Mouse (Mus musculus) ZHBTc4 (cell line): ENCODE measurements around the gene Dhx16.

Source experiments
- DNase-seq: peaks from one replicate; pipeline ENCODE4 v3.0.0-alpha.2; 2011; ENCODE audit warnings: low read depth, low spot score

The Dhx16 gene

DNA sequence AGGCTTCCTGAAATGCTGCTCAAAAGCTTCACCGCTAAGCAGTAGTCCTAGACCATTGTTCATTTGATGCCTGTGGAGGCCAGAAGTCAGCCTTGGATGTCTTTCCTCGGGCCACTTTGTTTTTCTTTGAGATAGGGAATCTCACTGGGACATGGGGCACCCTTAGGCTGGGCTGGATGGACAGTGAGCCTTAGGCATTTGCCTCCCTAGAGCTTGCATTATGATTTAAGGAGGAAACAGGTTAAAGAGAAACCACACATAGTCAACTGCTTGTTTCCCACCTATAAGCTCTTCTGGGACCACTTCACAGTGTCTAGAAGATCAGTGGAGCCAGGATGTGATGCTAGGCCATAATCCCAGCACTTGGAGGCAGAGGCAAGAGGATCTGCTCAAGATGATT, 19.8 kb upstream of the Dhx16 start:
- DNase-seq: no peak

DNA sequence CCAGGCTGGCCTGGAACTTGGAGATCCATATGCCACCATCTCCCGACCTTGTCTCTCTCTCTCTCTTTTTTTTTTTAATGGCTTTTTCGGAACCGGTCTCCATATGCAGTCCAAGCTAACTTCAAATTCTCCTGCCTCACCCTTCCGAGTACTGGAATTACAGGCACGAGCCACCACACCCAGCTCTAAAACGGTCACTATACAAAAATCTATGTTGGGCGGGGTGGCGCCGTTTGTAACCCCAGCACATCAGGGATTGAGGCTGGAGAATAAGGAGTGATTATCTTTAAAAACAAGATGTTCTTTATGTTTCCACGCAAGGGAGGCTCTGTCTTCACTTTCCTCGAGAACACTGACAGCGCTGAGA, 18.8 kb upstream of the Dhx16 start:
- no peak for DNase-seq

DNA sequence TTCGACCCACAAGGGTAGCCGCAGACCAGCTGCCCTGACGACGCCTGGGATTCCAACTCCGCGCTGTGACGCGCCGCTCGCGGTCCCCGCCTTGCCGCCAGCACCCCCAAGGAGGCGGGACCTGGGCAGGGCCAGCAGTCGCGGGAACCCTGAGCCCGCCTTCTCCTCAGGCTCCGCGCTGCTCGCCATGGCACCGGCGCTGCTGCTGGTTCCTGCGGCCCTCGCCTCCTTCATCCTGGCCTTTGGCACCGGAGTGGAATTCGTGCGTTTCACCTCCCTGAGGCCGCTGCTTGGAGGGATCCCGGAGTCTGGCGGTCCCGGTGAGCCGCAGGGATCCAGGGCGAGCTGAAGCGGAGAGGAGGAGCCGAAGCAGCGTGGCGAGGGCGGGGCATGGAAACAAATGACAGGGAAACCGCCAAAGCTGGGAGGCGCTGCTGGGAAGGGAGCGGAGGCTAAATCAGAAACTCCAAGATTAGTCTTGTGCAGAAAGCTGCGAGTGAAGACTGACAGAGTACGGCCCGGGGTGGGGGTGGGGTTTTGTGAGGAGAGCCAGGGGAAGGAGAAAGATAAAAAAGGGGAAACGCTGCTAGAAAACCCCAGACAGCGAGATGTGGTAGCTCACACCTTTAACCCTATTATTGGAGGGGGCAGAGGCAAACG, 18.3 kb upstream of the Dhx16 start, which contains the start of gene Nrm:
Gene Nrm (plus strand): TSS at position 121 of the 660 bp plus-strand sequence.
- DNase-seq: peak; percentile 95

DNA sequence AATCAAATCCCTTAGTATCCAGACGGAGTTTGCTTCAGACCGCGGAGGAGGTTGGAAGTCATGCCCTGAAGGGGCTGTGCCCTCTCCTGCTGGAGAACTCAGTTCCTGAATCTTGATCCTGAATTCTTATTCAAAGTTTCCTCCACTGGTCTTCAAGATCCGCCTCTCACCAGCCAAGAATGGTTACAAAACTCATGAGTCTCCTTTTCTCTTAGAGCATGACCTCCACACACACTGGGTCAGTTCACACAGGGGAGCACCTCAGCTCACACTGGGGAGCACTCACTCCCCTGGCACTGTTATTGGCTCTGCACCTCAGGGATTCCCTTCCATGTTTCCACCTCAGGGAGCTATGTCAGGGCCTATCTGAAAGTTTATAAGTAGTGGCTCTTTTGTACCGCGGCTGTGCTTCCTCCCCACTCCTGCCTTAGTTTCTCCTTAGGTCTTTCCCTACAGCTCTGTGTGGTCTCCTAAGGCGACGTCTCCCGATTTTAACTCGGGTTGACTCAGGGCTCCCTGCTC, 14.7 kb upstream of the Dhx16 start:
- DNase-seq: peak; percentile 49

DNA sequence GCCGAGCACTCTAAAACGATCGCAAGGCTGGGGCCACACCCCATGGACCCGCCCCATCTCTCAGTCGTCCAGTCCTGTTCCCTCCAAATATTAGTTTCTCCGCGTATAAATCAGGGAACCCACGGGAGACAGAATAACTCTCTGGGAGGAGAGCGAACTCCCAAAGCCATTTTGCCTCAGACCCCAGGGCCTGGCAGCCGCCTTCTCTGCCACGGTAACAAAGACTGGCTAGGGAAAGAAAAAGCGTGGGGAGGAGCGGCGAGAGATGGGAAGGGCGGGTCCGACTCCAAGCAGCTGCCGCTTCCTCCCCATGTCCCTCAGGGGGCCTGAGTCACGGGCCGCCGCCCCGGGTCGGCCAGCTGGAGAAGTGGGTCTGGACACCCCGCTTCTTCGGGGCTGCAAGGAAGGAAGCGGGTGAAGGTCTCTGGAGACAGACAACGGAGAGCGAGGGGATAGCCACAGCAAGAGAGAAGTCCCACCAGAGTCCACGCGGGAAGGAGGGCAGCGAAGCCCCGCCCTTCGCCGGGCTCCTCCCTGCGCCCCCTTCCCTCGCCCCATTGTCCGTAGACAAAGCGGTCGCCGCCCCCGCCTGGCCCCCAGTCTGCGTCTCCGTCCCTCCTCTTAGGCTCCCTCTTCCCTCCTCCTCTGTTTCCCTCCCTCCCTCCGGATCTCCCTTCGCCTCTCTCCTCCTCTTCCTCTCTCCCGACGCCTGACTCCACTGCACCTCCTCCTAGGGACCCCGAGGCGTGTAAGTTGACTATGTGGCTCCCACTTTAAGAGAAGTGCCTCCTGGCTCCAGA, 13.9 kb upstream of the Dhx16 start, which contains the start of gene Ppp1r18:
Gene Ppp1r18 (plus strand): TSS at position 113 of the 800 bp plus-strand sequence.
- DNase-seq: peak; percentile 68

DNA sequence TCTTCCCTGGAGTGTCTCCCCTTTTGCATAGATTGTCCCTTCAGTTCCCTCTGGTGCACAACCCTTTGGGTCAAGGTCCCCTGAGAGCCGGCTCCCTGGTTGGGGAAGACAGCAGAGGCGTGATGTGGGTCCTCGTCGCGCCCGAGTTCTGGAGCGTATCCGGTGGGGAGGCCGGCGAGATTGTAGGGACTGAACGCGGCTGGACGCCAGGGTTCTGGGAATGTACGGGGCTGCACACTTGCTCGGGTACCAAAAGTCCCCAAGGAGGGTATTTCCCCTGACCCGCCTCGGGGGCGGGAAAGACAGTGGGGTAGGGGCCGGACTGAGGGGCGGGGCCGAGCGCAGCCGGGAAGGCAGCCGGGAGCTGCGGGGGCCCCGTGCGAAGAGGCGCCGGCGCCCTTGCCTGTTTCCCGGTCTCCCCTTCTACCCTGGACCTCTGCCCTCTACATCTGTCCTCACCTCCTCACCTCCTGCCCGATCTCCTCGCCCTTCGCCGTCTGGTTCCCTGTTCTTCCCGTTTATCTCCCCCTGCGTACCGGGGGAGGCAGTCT, 13.3 kb upstream of the Dhx16 start:
- peak; percentile 70 for DNase-seq

DNA sequence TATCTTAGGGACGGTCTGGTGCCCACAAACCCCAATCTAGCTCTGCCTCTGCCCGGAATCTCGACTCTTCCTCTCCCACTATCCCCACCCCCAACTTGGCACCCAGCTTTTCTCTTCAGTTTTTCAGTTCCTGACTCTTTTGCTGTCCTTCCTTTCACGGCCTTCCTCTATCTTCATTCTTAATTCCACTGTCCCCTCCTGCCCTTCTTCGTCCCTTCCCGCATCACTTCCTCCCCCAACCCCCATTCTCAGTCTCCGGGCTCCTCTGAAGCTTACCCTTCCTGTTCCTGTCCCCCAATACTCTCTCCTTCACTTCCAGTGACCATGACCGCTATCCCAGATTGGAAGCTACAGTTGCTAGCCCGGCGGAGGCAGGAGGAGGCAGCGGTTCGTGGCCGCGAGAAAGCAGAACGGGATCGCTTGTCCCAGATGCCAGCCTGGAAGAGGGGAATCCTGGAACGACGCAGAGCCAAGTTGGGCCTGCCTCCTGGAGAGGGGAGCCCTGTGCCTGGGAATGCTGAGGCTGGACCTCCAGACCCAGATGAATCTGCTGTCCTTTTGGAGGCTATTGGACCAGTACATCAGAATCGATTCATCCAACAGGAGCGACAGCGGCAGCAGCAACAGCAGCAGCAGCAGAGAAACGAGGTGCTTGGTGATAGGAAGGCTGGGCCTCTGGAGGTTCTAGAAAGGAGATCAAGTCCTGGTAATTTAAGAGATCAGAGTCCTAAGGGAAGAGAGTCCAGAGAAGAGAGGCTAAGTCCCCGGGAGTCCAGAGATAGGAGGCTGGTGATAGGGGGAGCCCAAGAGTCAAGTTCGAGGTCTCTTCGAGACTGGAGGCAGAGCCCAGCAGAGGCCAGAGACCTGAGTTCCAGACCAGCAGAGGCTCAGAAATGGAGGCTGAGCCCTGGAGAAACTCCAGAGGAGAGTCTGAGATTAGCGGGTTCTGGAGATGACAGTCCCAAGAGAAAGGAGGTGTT, 12.4 kb upstream of the Dhx16 start:
- peak; percentile 42 for DNase-seq

DNA sequence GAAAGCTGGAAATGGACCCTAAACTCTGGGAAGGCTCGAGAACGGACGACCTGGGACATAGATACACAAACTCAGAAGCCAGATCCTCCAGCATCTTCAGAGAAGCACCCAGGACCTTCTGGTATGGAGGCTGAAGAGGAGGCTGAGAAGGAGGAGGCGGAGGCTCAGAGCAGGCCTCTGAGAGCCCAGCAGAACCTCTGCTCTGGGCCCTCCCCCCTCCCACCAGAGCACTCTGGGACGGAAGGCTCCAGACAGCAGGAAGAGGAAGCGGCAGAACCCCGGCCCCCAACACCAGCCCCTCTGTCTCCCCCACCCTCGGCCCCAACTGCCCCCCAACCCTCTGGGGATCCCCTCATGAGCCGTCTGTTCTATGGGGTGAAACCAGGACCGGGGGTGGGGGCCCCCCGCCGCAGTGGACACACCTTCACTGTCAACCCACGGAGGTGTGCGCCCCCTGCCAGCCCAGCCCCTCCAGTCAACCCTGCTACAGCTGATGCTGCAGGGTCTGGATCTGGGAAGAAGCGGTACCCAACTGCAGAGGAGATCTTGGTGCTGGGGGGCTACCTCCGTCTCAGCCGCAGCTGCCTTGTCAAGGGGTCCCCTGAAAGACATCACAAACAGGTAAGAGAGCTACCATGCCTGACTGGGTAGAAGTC, 11.3 kb upstream of the Dhx16 start:
- no peak for DNase-seq

DNA sequence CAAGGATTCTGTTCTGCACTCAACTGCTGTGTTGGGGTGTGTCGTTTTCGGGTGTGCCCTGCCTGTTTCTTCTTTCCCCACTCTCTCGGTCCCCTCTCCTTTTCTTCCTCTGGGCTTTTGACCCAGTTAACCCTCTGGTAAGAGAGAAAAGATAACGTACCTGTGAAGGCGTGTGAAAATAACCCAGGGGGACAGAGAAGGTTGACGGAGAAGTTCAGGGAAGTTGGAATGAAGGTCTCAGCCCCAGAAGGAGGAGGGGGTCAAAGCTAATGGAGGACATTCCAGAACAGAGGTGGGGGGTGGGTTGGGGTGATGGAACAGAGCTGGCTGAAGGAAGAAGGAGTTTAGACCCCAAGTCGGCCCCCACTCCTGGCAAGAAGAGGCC, 10.7 kb upstream of the Dhx16 start:
- DNase-seq: no peak

DNA sequence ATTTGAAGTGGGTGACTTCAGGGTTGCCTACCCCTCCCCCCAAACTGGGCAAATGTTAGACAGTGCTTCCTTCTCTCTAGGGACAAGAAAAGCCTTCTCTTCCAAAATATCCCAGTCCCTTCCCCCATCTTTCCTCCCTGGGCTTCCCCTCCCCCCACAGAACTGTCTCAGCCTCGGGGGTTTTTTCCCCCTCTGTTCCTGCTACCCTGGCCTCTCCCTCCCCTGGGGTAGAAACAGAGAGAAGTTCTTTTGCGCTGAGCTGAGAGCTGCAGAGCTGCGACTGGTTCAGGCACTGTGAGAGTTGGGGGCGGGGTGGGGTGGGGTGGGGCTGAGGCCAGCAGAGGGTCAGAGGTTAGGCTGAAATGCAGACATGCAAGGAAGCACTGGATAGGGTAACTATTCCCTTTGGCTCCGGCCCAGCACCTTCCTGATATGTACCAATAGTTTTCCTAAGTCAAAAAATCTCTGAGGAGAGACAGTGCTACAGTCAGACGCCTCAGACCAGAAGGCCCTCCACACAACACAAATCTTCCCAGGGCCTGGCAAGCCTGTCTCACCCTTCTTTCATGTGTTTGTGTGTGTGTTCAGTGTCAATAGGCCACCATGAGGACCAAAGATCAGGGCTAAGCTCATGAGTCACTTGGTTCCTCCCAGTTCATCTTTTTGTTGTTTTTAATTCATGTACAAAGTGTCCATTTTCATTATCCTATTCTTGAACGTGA, 10.1 kb upstream of the Dhx16 start:
- peak; percentile 83 for DNase-seq

DNA sequence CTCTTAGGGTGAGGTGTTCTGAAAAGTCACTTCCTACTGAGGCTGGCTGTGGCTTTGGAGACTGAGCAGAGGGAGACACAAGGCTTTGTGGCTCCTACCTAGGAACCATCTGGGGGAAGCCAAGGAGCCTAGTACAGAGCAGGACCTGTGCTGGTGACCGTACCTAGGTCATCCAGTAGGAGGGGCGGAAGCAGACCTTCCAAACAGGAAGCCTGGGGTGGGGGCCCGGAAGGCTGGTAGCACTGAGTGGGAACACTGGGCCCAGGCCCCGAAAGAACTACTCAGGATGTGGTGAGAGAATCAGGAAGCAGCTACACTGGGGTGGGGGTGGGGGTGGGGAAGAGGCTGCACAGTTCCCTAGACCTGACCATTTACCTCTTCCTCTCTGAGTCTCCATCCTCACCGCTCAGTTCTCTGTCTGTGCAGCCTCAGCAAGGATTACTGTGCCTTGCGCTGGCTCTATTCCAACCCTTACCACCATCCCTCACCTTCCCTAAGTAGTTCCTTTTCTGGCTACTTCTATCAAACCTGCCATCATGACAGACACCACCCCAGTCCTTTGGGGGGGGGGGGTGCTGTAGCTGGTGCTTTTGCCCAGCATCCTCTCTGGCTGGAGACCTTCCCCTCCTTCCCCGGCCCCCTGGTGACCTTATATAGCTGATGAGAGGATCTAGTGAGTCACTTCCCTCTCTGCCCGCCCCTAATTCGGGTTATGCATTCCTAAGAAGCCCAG, 9.3 kb upstream of the Dhx16 start:
- DNase-seq: peak; percentile 77

DNA sequence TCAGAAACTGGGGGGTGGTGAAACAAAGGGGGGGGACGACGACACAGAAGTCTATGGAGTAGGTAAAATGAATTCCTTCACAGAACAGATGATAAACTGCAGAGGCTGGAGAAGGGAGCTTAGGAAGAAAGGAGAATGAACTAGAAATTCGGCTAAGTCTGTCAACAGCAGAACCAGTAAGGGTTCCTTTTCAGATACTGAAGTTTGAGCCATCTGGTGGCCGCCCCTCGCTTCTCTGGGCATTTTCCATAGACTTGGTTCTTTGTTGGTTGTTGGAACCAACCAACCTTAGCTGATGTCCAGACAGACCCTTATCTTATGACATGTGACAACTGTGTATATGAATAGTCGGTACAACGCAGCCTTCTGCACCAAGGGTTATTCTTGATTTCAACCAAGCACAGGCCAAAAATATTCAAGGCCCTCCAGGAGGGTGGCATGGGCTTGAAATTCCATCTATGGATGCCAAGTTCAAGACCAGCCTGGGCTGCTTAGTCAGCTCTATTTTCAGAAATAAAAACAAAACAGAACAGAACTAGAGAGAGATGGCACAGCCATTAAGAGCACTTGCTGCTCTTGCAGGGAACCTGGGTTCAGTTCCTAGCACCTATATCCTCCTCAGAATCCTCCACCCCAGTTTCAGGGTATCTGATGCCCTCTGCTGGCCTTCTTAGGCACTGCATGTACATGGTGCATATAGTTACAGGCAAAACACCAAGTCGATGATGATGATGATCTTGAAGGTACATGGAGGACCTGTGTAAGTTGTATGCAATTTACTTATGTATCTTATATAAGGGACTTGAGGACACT, 8.5 kb upstream of the Dhx16 start:
- peak; percentile 82 for DNase-seq

DNA sequence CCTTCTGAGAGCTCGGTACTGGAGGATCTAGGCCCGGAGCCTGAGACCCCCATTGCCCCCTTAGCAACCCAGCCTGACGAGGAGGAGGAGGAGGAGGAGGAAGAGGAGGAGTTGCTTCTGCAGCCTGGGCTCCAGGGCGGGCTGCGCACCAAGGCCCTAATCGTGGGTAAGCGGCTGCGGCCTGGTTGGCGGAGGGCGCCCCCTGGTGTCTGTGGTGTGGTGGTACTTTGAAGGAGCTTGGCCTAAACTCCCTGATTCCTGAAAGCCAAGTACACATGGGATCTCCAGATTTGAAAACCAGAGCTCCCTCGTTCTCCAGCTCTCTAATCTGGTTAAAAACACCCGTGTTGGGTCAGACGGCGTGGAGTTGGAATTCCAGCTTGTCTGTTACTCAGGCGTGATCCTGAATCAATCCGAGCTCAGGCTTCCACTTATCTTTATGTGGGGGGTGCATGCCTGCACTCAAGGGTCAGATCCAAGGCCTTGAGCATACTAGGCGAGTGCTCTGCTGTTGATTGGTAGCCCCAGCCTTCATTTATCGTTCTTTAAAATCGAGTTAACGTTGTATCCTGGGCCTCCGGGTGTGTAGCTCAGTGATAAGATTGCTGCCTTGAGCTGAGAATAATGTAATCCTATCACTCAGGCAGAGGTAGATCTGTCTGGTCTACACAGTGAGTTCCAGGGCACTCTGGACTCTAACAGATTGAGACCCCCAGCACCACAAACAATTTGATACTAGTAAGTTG, 5.7 kb upstream of the Dhx16 start:
- peak; percentile 91 for DNase-seq

DNA sequence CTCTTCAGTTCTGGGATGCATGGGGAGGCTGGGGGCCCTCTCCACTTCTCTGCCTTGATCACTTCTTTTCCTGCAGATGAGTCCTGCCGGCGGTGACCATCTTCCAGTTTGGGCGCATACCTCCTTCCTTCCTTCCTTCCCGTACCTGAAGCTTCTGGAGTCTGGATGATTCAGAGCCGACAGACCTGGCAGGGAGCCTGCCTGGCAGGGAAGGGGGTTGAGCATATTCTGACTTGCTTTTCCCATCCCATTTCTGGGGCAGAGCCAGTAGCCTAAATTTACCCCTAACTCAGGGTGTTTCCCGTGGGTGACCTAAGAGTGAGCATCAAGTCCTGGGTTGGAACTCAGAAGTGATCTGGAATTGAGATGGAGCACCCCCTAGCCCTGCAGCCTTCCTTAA, 4.9 kb upstream of the Dhx16 start:
- DNase-seq: no peak

DNA sequence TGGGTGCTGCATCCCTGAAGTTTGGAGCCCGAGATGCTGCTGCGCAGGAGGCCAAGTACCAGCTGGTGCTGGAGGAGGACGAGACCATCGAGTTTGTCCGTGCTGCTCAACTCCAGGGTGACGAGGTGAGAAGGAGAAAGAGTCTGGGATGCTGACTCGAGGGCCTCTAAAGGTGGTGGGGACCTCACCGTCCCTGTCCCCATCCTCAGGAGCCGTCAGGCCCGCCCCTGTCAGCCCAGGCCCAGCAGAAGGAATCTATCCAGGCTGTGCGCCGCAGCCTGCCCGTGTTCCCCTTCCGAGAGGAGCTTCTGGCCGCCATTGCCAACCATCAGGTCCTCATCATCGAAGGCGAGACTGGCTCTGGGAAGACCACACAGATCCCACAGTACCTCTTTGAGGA, 3.3 kb downstream of the Dhx16 start:
- DNase-seq: no peak

DNA sequence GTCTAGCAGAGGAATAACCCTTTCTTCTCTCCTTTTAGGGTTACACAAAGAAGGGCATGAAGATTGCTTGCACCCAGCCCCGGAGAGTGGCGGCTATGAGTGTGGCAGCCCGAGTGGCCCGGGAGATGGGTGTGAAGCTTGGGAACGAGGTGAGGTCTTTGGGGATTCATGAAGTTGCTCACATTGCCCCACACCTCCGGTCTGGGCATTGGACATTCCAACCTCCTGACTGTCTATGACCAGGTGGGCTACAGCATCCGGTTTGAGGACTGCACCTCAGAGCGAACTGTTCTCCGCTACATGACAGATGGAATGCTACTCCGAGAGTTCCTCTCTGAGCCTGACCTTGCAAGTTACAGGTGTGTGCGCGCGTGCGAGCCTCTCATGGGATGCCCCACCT, 4.2 kb downstream of the Dhx16 start:
- no peak for DNase-seq

DNA sequence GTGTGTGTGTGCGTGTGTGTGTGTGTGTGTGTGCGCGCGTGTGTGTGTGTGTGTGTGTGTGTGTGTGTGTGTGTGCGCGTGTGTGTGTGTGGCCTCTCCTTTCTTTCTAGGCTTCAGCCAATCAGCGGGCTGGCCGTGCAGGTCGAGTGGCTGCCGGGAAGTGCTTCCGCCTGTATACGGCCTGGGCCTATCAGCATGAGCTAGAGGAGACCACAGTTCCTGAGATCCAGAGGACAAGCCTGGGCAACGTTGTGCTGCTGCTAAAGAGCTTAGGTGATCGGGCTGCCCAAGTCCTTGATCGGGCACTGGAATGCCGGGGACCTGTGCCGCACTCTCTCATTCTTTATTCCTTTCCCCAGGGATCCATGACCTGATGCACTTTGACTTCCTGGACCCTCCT, 8.1 kb downstream of the Dhx16 start:
- peak; percentile 91 for DNase-seq
